Mouse (Mus musculus) naive thymus-derived CD4-positive, alpha-beta T cell, adult 5 months (primary cell): Measurements from ENCODE around the gene Tada3. TPM values are rescaled to one million over a fixed set of nuclear protein-coding genes. Genes with fewer than 3 reads are reported as not detected.

Source experiments
- polyA plus RNA-seq: library from polyadenylated mRNA; unstranded; fragments of 100-300 nt; shearing (Covaris generic); gene quantifications from one replicate; pipeline ENCODE4 v1.2.1, GENCODE M21; 2017

Tada3 gene
- 29.0 TPM for polyA plus RNA-seq

DNA sequence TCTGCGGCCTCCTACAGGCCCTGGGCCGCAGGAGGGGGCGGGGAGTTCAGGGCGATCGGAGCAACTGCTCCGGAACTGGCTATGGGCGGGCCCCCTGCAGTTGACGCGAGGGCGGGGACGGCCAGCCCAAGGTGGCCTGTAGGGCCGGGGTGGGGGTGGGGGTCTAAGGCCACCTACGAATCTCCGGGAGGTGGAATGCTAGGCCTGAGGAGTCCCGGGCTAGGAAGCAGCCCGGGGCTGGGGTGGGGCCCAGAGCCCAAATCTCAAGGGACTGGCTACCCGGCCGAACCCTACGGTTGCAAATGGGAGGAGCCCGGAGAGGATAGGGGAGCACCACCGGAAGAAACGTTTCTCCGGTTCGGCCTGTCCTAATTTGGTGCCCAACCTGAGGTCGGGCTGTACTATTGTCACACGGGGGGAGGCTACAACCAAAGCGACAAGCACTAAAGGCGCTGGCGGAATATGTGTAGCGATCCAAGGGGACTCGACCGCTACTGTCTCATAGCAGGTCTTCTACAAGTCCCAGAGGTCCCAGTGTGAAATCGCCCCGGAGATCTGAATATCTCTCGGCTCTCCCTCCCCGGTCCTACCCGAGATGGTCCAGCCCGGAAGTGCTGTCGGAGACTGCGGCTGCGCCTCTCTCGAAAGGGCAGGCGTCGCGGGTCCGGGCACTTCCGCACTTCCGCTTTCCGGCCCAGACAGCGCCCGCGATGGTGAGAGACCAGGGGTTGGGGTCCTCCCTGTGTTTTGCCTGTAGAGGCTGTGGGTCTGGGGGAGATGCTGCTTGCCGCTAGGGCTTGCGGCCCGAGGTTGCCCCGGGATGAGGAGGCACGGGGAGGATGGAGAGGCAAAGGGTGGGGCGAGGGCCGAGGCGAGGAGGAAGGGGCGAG is at the start of gene Tada3, which contains the start of gene Arpc4:
Tada3 (minus strand) TSS at position 388 of the 890 bp plus-strand sequence.
Arpc4 (plus strand) TSS at position 620 of the 890 bp plus-strand sequence.

DNA sequence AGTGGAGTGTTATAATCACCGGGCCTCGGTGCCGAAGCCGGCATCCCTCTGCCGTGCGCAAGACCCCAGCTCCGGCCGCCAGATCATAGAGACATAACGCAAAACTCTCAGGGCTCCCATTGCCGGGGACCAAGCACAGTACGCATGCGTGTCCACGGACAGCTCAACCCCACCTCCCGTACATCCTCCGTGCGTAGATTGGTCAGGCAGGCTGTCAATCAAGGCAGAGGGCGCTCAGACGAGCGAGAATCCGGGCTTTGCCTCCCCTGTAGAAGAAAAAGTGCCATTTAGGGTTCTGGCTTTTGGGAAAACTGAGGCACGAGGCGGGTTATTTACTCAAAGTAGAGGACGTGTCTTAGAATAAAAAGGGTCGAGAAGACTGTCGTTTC is 41.5 kb upstream of the Tada3 start, which contains the start of gene Rpusd3:
Rpusd3 (minus strand) TSS at position 142 of the 389 bp plus-strand sequence.

DNA sequence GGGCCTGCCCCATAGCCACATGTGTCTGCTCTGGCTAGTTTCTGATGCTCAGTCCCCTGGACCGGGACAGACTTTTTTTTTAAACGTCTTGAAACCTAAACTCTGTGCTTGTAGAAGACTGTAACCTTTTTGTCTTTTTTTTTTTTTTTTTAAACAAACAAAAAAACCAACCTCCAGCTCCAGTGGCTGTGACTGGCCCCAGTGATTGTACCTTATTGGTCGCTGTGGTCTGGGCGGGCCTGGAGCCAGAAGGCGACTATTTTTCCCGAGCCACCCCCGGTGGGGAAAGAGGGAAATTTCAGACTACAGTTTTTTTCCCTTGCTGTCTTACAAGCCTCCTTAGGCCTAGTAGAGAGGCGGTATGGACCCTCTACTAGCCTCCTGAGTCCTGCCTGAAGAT is 11.3 kb upstream of the Tada3 start, which contains the start of gene Ttll3:
Ttll3 (plus strand) TSS at position 301 of the 400 bp plus-strand sequence.

DNA sequence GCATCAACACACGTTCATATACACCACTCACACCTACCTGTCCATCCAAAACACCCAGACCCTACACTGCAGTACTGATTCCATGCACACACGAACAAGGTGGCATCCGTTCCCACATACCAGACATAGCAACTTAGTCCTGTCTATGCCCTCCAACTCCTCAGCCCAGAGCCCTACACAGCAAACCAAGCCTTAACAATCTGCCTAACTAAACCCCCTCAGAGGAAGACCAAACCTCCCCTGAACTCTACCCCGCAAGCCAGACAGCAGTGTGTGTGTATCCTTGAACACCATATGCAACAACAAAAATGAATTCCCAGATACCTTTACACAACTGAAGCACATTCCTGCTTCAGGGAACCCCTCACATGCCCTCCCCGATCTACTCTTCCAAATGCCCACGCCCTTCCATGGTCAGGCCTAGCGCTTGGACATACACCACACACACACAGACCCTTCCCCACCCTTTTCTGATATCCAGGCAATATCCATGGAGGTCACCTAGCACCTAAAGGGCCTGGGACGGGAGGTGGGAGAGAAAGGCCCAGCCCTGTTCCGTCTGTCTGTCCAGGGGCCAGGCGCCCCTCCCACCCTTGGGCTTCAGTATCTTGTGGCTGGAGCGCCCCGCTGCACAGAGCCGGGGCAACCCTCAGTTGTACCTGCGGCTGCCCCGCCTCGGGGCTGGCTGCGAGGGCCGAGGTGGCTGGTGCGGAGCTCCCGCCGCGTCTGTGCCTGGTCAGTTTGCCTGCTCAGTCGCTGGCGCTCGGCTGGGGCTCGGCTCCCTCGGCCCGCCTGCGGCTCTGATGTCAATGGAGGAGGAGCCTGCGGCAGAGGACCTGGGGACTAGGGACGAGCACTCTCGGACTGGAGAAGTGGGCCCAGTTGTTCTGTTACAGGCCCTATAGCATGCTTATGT is 34.2 kb downstream of the Tada3 start, which contains the start of gene Camk1:
Camk1 (minus strand) TSS at position 808 of the 916 bp plus-strand sequence.

DNA sequence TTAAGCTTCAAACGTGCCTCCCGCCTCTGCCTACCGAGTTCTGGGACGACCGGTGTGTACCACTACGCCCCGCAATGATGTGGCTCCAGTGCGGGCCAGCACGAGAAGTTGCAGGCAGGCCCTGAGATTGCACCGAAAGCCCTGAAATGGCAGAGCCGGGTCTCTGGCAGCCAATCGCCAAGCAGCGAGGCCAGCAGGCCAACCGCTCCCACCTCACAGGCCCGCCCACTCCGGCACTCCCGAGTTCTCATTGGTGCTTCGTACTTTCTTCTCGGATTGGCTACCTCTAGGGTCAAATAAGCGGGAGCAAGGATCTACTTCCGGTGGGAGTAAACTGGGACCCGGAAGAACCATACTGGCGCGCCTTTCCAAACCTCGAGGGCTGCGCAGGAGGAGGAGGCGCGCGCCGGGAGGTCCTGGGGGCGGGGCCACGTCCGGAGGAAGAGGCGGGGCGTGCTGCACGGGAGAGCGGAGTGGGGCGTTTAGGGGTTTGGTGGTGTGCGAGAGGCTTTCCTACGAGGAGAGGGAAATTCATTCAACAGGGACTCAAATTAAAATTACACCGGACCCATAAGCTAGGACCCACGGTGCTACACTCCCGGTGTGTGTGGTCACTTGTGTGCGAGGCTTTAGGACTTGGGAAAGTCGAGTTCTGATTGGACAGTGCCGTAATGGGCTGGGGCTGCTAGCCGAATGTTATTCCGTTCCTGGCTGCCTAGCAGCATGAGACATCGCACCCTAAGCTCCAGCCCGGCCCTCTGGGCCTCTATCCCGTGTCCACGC is 51.0 kb downstream of the Tada3 start, which contains the start of gene Ogg1:
Ogg1 (plus strand) TSS at position 440 of the 783 bp plus-strand sequence.

Other genes with a start within 250 kb of the Tada3 start
- 0.67 TPM for gene Lhfpl4, start 182.5 kb downstream of the Tada3 start, polyA plus RNA-seq
- 50.6 TPM for gene Mtmr14, start 140.0 kb downstream of the Tada3 start, polyA plus RNA-seq
- not detected for gene Cpne9, start 95.6 kb downstream of the Tada3 start, polyA plus RNA-seq
- gene Brpf1, start 70.7 kb downstream of the Tada3 start, polyA plus RNA-seq, result 74.5 TPM
- 5.3 TPM for gene Ogg1, start 50.9 kb downstream of the Tada3 start, polyA plus RNA-seq
- gene Camk1, start 33.9 kb downstream of the Tada3 start, polyA plus RNA-seq, result 0.58 TPM
- 339 TPM for gene Arpc4, start 232 bp upstream of the Tada3 start, polyA plus RNA-seq
- gene Ttll3, start 11.4 kb upstream of the Tada3 start, polyA plus RNA-seq, result 16.4 TPM
- 12.5 TPM for gene Rpusd3, start 41.5 kb upstream of the Tada3 start, polyA plus RNA-seq
- gene Cidec, start 57.9 kb upstream of the Tada3 start, polyA plus RNA-seq, result not detected
- gene Jagn1, start 64.7 kb upstream of the Tada3 start, polyA plus RNA-seq, result 21.2 TPM
- 0.21 TPM for gene Il17re, start 80.6 kb upstream of the Tada3 start, polyA plus RNA-seq
- 0.32 TPM for gene Il17rc, start 93.5 kb upstream of the Tada3 start, polyA plus RNA-seq
- gene Creld1, start 105.4 kb upstream of the Tada3 start, polyA plus RNA-seq, result 9.0 TPM
- gene Prrt3, start 124.0 kb upstream of the Tada3 start, polyA plus RNA-seq, result 0.24 TPM
- 103 TPM for gene Emc3, start 153.8 kb upstream of the Tada3 start, polyA plus RNA-seq
- 1.2 TPM for gene Fancd2, start 153.8 kb upstream of the Tada3 start, polyA plus RNA-seq
- gene Fancd2os, start 222.8 kb upstream of the Tada3 start, polyA plus RNA-seq, result not detected
- 147 TPM for gene Brk1, start 226.9 kb upstream of the Tada3 start, polyA plus RNA-seq
- 27.7 TPM for gene Vhl, start 246.1 kb upstream of the Tada3 start, polyA plus RNA-seq